Mouse (Mus musculus) bone marrow, adult 2 months (tissue): ENCODE results near the gene Clba1.

Source experiments
- CTCF ChIP-seq: fragments of 200-500 bp; IDR thresholded peaks from 2 replicates; pipeline ENCODE4 v1.5.1; 2011; ENCODE audit warnings: low read length, control low read depth; ENCODE audit not compliant: control insufficient read depth, insufficient read depth
- POLR2A ChIP-seq: fragments of 200-500 bp; IDR thresholded peaks from 2 replicates; pipeline ENCODE4 v1.6.1; 2011; ENCODE audit warnings: low read depth, mild to moderate bottlenecking, control low read depth, low read length, borderline replicate concordance; ENCODE audit not compliant: control insufficient read depth

DNA sequence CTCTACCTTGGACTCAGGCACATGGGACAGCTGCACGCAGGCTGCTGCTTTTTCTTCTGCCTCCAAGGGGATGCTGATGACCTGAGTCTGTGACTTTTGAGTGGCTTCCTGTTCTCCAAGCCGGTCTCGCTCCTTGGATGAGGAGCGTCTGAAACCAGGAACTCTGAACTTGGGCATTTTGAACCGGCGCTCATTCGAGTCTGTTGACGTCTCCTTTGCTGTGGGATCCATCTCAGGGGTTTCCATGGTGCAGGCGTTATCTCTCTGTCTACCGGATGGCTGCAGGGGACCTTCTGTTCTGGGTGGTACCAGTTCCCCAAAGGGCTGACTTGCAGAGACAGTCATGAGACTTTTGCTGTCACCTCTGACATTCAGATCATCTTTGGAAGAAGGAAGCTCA lies 34.3 kb upstream of the Clba1 start:
- TF ChIP-seq CTCF (no peak), POLR2A (no peak)
